Mouse (Mus musculus) brain, embryonic 14.5 days (tissue): ENCODE results near the gene Gm3250.
"Not testable (repeated sequence)": the region's sequence is repeated elsewhere in the genome, so short reads cannot be mapped to it uniquely, and the experiment has no call there.

Experiments
- CTCF ChIP-seq: fragments of 200-500 bp; IDR thresholded peaks from 2 replicates; pipeline ENCODE4 v1.5.1; 2012; ENCODE audit warnings: inconsistent platforms, mild to moderate bottlenecking, moderate library complexity, borderline replicate concordance; ENCODE audit not compliant: insufficient read depth, insufficient read length; ENCODE audit errors: extremely low read depth
- POLR2A ChIP-seq: fragments of 200-500 bp; IDR thresholded peaks from 2 replicates; pipeline ENCODE4 v1.6.1; 2012; ENCODE audit warnings: mild to moderate bottlenecking, inconsistent platforms, borderline replicate concordance; ENCODE audit not compliant: poor library complexity, insufficient read depth, insufficient read length, severe bottlenecking; ENCODE audit errors: extremely low read depth

GRCm38 (mm10) chr10:77752312-77752711, 30.0 kb downstream of the Gm3250 start:
- not testable (repeated sequence) for TF ChIP-seq POLR2A, CTCF
